Mouse (Mus musculus): ENCODE results near the gene Scaf4. TPM values are rescaled to one million over a fixed set of nuclear protein-coding genes. Genes with fewer than 3 reads are reported as not detected.

Scaf4 gene
- polyA plus RNA-seq, 1 experiment from 2014 or later: 22.4 TPM

- WGBS: 27% methylated on average over 19 of the region's 19 CpGs
These were observed 82.2 kb downstream of the Scaf4 start for GRCm38 (mm10) chr16:90202140-90202539.

GRCm38 (mm10) chr16:90199174-90199573 lies 85.1 kb downstream of the Scaf4 start:
- no peak overlapping the region for H3K4me2 ChIP-seq (ENCODE audit: low read depth, low read length)
- H3K4me1 ChIP-seq (replicated peaks; ENCODE audit: control insufficient read depth, insufficient read depth, low read length): peaks cover 16% of the 10 kb centered on the region
- ATAC-seq (ENCODE audit: low read depth): no peak
- no peak overlapping the region for H3K9ac ChIP-seq (ENCODE audit: low read length)
- no peak overlapping the region for H3K4me3 ChIP-seq (ENCODE audit: low read length)
- no peaks in the 10 kb centered on the region for H3K9me3 ChIP-seq (ENCODE audit: control insufficient read depth, low read length)
- no peaks in the 10 kb centered on the region for H3K27me3 ChIP-seq (ENCODE audit: control insufficient read depth, insufficient read depth, low read depth, low read length)
- H3K27ac ChIP-seq (ENCODE audit: low read length): no peak overlapping the region
- WGBS: 79% methylated on average over 10 of the region's 10 CpGs
- H3K36me3 ChIP-seq (ENCODE audit: control insufficient read depth, insufficient read depth, low read length): no peaks in the 10 kb centered on the region

More at GRCm38 (mm10) chr16:90202140-90202539, 82.2 kb downstream of the Scaf4 start:
- peak overlapping the region; percentile 38 for H3K4me2 ChIP-seq (ENCODE audit: low read depth, low read length)
- H3K27ac ChIP-seq (ENCODE audit: low read length): peak overlapping the region; percentile 81; the same call in 1 of the 2 replicates
- no peak overlapping the region for H3K4me3 ChIP-seq (ENCODE audit: low read length)
- H3K36me3 ChIP-seq (ENCODE audit: control insufficient read depth, insufficient read depth, low read length): no peaks in the 10 kb centered on the region
- no peak for ATAC-seq (ENCODE audit: low read depth)
- no peaks in the 10 kb centered on the region for H3K9me3 ChIP-seq (ENCODE audit: control insufficient read depth, low read length)
- H3K4me1 ChIP-seq (replicated peaks; ENCODE audit: control insufficient read depth, insufficient read depth, low read length): peaks cover 12% of the 10 kb centered on the region
- no peaks in the 10 kb centered on the region for H3K27me3 ChIP-seq (ENCODE audit: control insufficient read depth, insufficient read depth, low read depth, low read length)
- no peak overlapping the region for H3K9ac ChIP-seq (ENCODE audit: low read length)

- no peak overlapping the region for H3K4me3 ChIP-seq (ENCODE audit: low read length)
- no peaks in the 10 kb centered on the region for H3K9me3 ChIP-seq (ENCODE audit: control insufficient read depth, low read length)
- 85% methylated on average over 6 of the region's 6 CpGs for WGBS
- H3K27ac ChIP-seq (ENCODE audit: low read length): no peak overlapping the region
- no peaks in the 10 kb centered on the region for H3K27me3 ChIP-seq (ENCODE audit: control insufficient read depth, insufficient read depth, low read depth, low read length)
- no peaks in the 10 kb centered on the region for H3K36me3 ChIP-seq (ENCODE audit: control insufficient read depth, insufficient read depth, low read length)
- no peak overlapping the region for H3K9ac ChIP-seq (ENCODE audit: low read length)
- H3K4me2 ChIP-seq (ENCODE audit: low read depth, low read length): no peak overlapping the region
- ATAC-seq (ENCODE audit: low read depth): no peak
- peaks cover 16% of the 10 kb centered on the region for H3K4me1 ChIP-seq (replicated peaks; ENCODE audit: control insufficient read depth, insufficient read depth, low read length)
These were observed 85.7 kb downstream of the Scaf4 start for GRCm38 (mm10) chr16:90198626-90199025.

GRCm38 (mm10) chr16:90197337-90197973 lies 86.8 kb downstream of the Scaf4 start:
- Histone ChIP-seq H3K9me3 (ENCODE audit: control insufficient read depth, low read length) (no peaks in the 10 kb centered on the region), H3K4me3 (ENCODE audit: low read length) (peak overlapping the region; percentile 48), H3K27me3 (ENCODE audit: control insufficient read depth, insufficient read depth, low read depth, low read length) (no peaks in the 10 kb centered on the region), H3K4me1 (replicated peaks; ENCODE audit: control insufficient read depth, insufficient read depth, low read length) (peaks cover 16% of the 10 kb centered on the region), H3K4me2 (ENCODE audit: low read depth, low read length) (peak overlapping the region; percentile 56), H3K27ac (ENCODE audit: low read length) (peak overlapping the region; percentile 48), H3K36me3 (ENCODE audit: control insufficient read depth, insufficient read depth, low read length) (no peaks in the 10 kb centered on the region), H3K9ac (ENCODE audit: low read length) (peak overlapping the region; percentile 59)
- peak; percentile 92 for ATAC-seq (ENCODE audit: low read depth)
- under 1% methylated on average over 22 of the region's 22 CpGs for WGBS

GRCm38 (mm10) chr16:90196688-90197240 lies 87.5 kb downstream of the Scaf4 start:
- no peak for ATAC-seq (ENCODE audit: low read depth)
- H3K9me3 ChIP-seq (ENCODE audit: control insufficient read depth, low read length): no peaks in the 10 kb centered on the region
- no peak overlapping the region for H3K27ac ChIP-seq (ENCODE audit: low read length)
- H3K4me3 ChIP-seq (ENCODE audit: low read length): no peak overlapping the region
- WGBS: 58% methylated on average over 7 of the region's 7 CpGs
- H3K4me2 ChIP-seq (ENCODE audit: low read depth, low read length): peak overlapping the region; percentile 56; the same call in 1 of the 2 replicates
- H3K36me3 ChIP-seq (ENCODE audit: control insufficient read depth, insufficient read depth, low read length): no peaks in the 10 kb centered on the region
- H3K9ac ChIP-seq (ENCODE audit: low read length): no peak overlapping the region
- H3K27me3 ChIP-seq (ENCODE audit: control insufficient read depth, insufficient read depth, low read depth, low read length): no peaks in the 10 kb centered on the region
- H3K4me1 ChIP-seq (replicated peaks; ENCODE audit: control insufficient read depth, insufficient read depth, low read length): peaks cover 10% of the 10 kb centered on the region

GRCm38 (mm10) chr16:90193719-90194118 lies 90.6 kb downstream of the Scaf4 start:
- Histone ChIP-seq H3K27me3 (ENCODE audit: control insufficient read depth, insufficient read depth, low read depth, low read length) (no peaks in the 10 kb centered on the region), H3K9me3 (ENCODE audit: control insufficient read depth, low read length) (no peaks in the 10 kb centered on the region), H3K36me3 (ENCODE audit: control insufficient read depth, insufficient read depth, low read length) (no peaks in the 10 kb centered on the region), H3K4me3 (ENCODE audit: low read length) (no peak overlapping the region), H3K4me1 (replicated peaks; ENCODE audit: control insufficient read depth, insufficient read depth, low read length) (peaks cover 10% of the 10 kb centered on the region), H3K4me2 (ENCODE audit: low read depth, low read length) (no peak overlapping the region), H3K27ac (ENCODE audit: low read length) (no peak overlapping the region), H3K9ac (ENCODE audit: low read length) (no peak overlapping the region)
- no peak for ATAC-seq (ENCODE audit: low read depth)

GRCm38 (mm10) chr16:90191289-90191688 lies 93.0 kb downstream of the Scaf4 start:
- ATAC-seq (ENCODE audit: low read depth): no peak
- 69% methylated on average over 6 of the region's 6 CpGs for WGBS

GRCm38 (mm10) chr16:90187453-90187852 lies 96.8 kb downstream of the Scaf4 start:
- peak; percentile 63 for ATAC-seq (ENCODE audit: low read depth)
- Histone ChIP-seq H3K4me1 (replicated peaks; ENCODE audit: control insufficient read depth, insufficient read depth, low read length) (0 out of 2 replicates have a peak, but pooled peaks cover 3% of the 10 kb centered on the region), H3K4me2 (ENCODE audit: low read depth, low read length) (peak overlapping the region; percentile 22; the same call in 1 of the 2 replicates)

More at GRCm38 (mm10) chr16:90191289-90191688, 93.0 kb downstream of the Scaf4 start:
- H3K4me1 ChIP-seq (replicated peaks; ENCODE audit: control insufficient read depth, insufficient read depth, low read length): 0 out of 2 replicates have a peak, but pooled peaks cover 3% of the 10 kb centered on the region
- H3K9me3 ChIP-seq (ENCODE audit: control insufficient read depth, low read length): no peaks in the 10 kb centered on the region
- no peak overlapping the region for H3K4me2 ChIP-seq (ENCODE audit: low read depth, low read length)
- H3K27me3 ChIP-seq (ENCODE audit: control insufficient read depth, insufficient read depth, low read depth, low read length): no peaks in the 10 kb centered on the region
- H3K27ac ChIP-seq (ENCODE audit: low read length): no peak overlapping the region
- H3K36me3 ChIP-seq (ENCODE audit: control insufficient read depth, insufficient read depth, low read length): no peaks in the 10 kb centered on the region
- no peak overlapping the region for H3K9ac ChIP-seq (ENCODE audit: low read length)
- no peak overlapping the region for H3K4me3 ChIP-seq (ENCODE audit: low read length)

GRCm38 (mm10) chr16:90185928-90186588 lies 98.2 kb downstream of the Scaf4 start:
- H3K4me3 ChIP-seq (ENCODE audit: low read length): no peak overlapping the region
- no peaks in the 10 kb centered on the region for H3K9me3 ChIP-seq (ENCODE audit: control insufficient read depth, low read length)
- ATAC-seq (ENCODE audit: low read depth): peak; percentile 53; the same call in 1 of the 2 replicates
- 0 out of 2 replicates have a peak, but pooled peaks cover 3% of the 10 kb centered on the region for H3K4me1 ChIP-seq (replicated peaks; ENCODE audit: control insufficient read depth, insufficient read depth, low read length)
- 47% methylated on average over 8 of the region's 8 CpGs for WGBS
- no peak overlapping the region for H3K27ac ChIP-seq (ENCODE audit: low read length)
- H3K4me2 ChIP-seq (ENCODE audit: low read depth, low read length): no peak overlapping the region
- H3K9ac ChIP-seq (ENCODE audit: low read length): no peak overlapping the region
- H3K36me3 ChIP-seq (ENCODE audit: control insufficient read depth, insufficient read depth, low read length): no peaks in the 10 kb centered on the region
- H3K27me3 ChIP-seq (ENCODE audit: control insufficient read depth, insufficient read depth, low read depth, low read length): no peaks in the 10 kb centered on the region

More at GRCm38 (mm10) chr16:90187453-90187852, 96.8 kb downstream of the Scaf4 start:
- no peaks in the 10 kb centered on the region for H3K36me3 ChIP-seq (ENCODE audit: control insufficient read depth, insufficient read depth, low read length)
- no peak overlapping the region for H3K27ac ChIP-seq (ENCODE audit: low read length)
- no peaks in the 10 kb centered on the region for H3K27me3 ChIP-seq (ENCODE audit: control insufficient read depth, insufficient read depth, low read depth, low read length)
- no peak overlapping the region for H3K9ac ChIP-seq (ENCODE audit: low read length)
- no peak overlapping the region for H3K4me3 ChIP-seq (ENCODE audit: low read length)
- H3K9me3 ChIP-seq (ENCODE audit: control insufficient read depth, low read length): no peaks in the 10 kb centered on the region
- WGBS: 22% methylated on average over 13 of the region's 13 CpGs

All from lung, embryonic 16.5 days (tissue).